Mouse (Mus musculus): ENCODE measurements around the gene Dusp3.

DNA sequence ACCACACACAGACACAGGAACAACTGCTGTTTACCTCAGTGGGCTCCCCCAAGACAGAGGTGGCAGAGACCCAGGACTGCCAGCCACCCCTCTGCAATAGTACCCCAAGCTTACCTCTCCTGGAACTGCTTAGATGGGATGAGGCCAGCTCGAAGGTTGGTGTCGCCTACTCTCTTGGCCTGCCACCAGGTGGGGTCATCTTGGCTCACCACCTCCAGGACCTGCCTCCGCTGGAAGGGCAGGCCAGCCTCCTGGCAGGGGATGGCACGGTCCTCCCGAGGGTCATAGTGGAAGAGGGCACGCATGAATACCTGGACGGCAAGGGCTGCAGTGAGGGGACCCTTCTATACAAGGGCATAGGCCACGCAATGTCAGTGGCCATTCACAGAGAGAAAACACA, 26.4 kb upstream of the Dusp3 start:
- TF ChIP-seq POLR2A (IDR thresholded peaks at IDR 0.05; ENCODE audit: insufficient read length, low read depth) = no peak
- no peak for TF ChIP-seq USF1 (IDR thresholded peaks at IDR 0.05; ENCODE audit: low read depth)
- no peak for TF ChIP-seq MYOG (IDR thresholded peaks at IDR 0.05; ENCODE audit: control insufficient read depth in 1 of 3, insufficient read depth in 1 of 3, insufficient read length in 2 of 3, low read depth in 2 of 3)
- no peak for TF ChIP-seq E2F4 (IDR thresholded peaks at IDR 0.05; ENCODE audit: insufficient read depth)
- TF ChIP-seq SRF (IDR thresholded peaks at IDR 0.05; ENCODE audit: control insufficient read depth, insufficient read length, low read depth) = no peak
